Mouse (Mus musculus) lung, postnatal 0 days (tissue): ENCODE results near the gene Wscd2.

ENCODE experiments used
- CTCF ChIP-seq: IDR thresholded peaks from 2 replicates; pipeline ENCODE4 v1.5.1; 2016; ENCODE audit warnings: antibody characterized with exemption, mild to moderate bottlenecking
- EP300 ChIP-seq: IDR thresholded peaks from 2 replicates; pipeline ENCODE4 v1.6.1; 2016; ENCODE audit warnings: antibody characterized with exemption, mild to moderate bottlenecking, control low read depth

GRCm38 (mm10) chr5:113459942-113460341, 30.2 kb upstream of the Wscd2 start:
- TF ChIP-seq CTCF (no peak), EP300 (no peak)
